Mouse (Mus musculus) olfactory bulb, adult 2 months (tissue): ENCODE measurements at regions not wholly inside any gene's neighbourhood (a gene's known extent, or its start where the extent isn't known, plus 50 kb on each side); places are given as distances from the start of the nearest gene placed in this dataset.

ENCODE experiments used
- H3K27ac ChIP-seq: fragments of 200-500 bp; 2 replicates; pipeline ENCODE4 v1.5.1; 2012; ENCODE audit warnings: low read depth, low read length; ENCODE audit not compliant: insufficient read depth
- H3K4me1 ChIP-seq: fragments of 200-500 bp; 2 replicates; pipeline ENCODE4 v1.6.1; 2012; ENCODE audit warnings: low read length; ENCODE audit not compliant: control insufficient read depth, insufficient read depth
- H3K4me3 ChIP-seq: fragments of 200-500 bp; 2 replicates; pipeline ENCODE4 v1.5.1; 2012; ENCODE audit warnings: mild to moderate bottlenecking, low read depth, low read length, moderate library complexity; ENCODE audit not compliant: insufficient read depth
- CTCF ChIP-seq: fragments of 200-500 bp; IDR thresholded peaks from 2 replicates; pipeline ENCODE4 v1.5.1; 2012; ENCODE audit warnings: low read depth, mild to moderate bottlenecking, low read length, moderate library complexity; ENCODE audit not compliant: insufficient read depth
- POLR2A ChIP-seq: fragments of 200-500 bp; IDR thresholded peaks from 2 replicates; pipeline ENCODE4 v1.6.1; 2012; ENCODE audit warnings: mild to moderate bottlenecking, low read depth, low read length, moderate library complexity; ENCODE audit not compliant: insufficient read depth
- WGBS: fragments of 180-500 bp; shearing (Covaris S2); methylation state at CpG from one replicate; pipeline ENCODE4 v1.1.7; 2018; 5-methylcytosine and 5-hydroxymethylcytosine counted together

DNA sequence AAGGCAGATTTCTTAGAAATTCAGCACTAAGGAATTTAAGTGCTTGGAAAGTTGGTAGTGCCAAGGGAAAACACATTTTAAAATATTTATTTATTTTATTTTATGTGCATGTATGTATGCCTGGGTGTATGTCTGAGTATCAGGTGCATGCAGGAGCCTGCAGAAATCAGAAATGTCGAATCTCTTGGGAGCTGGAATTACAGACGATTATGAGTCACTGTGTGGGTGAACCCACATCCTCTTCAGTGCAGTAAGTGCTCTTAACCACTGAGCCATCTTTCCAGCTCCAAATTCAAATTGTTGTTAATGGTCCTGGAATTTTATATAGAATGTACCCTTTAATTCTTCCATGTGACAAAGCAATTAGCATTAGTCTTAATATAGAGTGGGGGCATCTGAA is 1930.5 kb upstream of the Lrrc6 start:
- no peak for TF ChIP-seq CTCF
- no peak for TF ChIP-seq POLR2A
- Histone ChIP-seq H3K4me1 (no peaks in the 10 kb centered on the region), H3K4me3 (no peak overlapping the region), H3K27ac (no peak overlapping the region)
- 45% methylated on average over 2 of the region's 2 CpGs for WGBS

DNA sequence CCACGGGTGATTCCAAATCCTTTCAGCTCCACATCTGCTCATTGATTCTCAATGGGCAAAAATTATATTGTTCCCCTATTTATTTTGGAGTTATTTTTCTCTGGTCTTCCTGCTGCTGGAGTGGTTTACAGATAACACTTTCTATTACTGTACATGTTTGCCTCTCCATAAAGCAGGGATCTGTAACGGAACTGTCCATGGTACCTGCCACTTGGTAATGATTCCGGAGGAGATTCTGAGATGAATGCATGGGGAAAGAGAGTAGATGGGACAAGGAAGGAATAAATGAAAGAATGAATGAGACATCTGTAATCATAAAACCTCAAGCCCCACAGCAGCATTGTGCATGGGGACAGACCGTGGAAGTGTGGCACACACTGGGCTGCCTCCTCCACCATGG is 1929.8 kb upstream of the Lrrc6 start:
- Histone ChIP-seq H3K27ac (no peak overlapping the region), H3K4me3 (no peak overlapping the region), H3K4me1 (no peaks in the 10 kb centered on the region)
- TF ChIP-seq POLR2A (no peak), CTCF (no peak)
- WGBS = 82% methylated on average over 4 of the region's 4 CpGs

DNA sequence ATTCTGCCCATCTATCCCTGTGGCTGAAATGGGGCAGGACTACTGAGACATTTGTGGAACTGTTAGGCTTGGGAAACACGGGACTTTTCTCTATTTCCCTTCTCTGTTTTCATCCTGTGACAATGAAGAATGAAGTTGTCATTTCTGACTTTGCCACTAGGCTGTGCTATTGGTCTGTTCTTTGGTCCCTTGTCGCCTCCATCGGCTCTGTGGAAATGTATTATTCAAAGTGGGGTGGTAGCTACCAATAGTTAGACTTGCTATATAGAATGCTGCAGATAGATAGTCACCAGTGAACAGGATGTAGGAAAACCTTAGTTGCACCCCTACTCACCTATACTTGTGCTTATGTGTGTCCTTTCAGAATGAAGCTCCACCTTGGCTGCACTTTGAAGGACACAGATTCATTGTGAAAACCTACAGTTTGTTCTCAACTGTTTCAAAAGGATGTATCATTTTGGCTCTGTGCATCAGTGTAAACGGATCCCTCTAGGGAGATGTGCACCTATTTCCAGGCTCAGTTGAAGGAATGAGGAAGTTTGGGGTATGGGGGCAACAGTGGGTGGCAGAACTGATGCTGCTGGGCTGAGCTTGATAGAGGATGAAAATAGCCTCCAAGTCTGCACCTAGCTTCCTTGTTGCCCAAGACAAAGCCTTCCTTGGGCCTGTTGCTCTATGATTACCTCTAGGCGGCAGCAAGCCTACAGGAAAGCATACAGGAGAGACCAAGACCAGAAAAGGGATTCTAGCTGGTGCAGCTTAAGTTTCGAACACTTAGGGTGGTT is 1927.9 kb upstream of the Lrrc6 start:
- Histone ChIP-seq H3K27ac (no peak overlapping the region), H3K4me3 (no peak overlapping the region), H3K4me1 (no peaks in the 10 kb centered on the region)
- TF ChIP-seq POLR2A (no peak), CTCF (no peak)
- WGBS = 22% methylated on average over 6 of the region's 6 CpGs

DNA sequence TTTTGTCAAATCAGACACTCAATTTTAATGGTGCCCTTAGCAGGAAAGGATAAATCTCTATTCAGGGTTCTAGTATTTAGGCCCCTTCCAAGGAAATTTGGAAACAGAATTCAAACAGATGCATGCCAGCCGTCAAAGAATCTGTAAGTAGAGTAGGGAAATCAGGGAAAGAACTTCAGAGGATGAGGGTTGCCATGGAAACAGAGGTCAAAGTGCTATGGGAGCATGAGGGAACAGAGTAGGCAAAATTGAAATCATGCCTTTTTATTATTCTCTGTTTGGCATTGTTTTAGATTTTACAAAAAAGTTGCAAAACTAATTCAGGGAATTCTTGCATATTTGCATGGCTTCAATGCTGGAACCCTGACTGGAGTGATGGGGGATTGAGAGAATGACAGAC is 1916.4 kb upstream of the Lrrc6 start:
- no peaks in the 10 kb centered on the region for H3K4me1 ChIP-seq
- TF ChIP-seq POLR2A = no peak
- TF ChIP-seq CTCF = no peak
- H3K27ac ChIP-seq = no peak overlapping the region
- no peak overlapping the region for H3K4me3 ChIP-seq
- WGBS = 59% methylated on average over 1 of the region's 1 CpGs

DNA sequence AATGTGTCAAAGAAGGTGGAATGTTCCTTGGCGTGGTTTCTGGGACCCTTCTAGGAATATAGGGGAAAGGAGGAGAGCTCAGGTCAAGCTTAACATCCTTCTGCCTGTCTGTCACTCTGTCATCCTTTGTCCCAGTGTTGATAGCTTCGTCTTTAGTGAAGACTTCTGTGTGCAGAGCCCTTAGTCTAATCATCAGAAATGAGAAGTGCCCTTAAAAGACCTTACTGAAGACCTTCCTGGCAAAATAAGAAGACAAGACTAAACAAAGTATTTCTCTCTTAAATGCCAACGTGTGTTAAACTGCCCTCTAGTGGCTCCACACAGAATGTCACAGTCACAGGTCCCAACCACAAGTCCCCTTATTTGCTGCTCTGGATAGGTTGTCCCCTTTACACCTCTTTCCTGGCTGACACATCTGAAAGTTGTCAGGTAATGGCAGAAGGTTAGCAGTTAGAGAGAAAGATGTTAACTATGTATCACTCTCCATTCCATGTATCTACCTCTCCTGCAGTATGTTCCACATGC is 1914.8 kb upstream of the Lrrc6 start:
- TF ChIP-seq POLR2A = no peak
- TF ChIP-seq CTCF = no peak
- 34% methylated on average over 3 of the region's 3 CpGs for WGBS
- Histone ChIP-seq H3K4me3 (no peak overlapping the region), H3K4me1 (no peaks in the 10 kb centered on the region), H3K27ac (no peak overlapping the region)

DNA sequence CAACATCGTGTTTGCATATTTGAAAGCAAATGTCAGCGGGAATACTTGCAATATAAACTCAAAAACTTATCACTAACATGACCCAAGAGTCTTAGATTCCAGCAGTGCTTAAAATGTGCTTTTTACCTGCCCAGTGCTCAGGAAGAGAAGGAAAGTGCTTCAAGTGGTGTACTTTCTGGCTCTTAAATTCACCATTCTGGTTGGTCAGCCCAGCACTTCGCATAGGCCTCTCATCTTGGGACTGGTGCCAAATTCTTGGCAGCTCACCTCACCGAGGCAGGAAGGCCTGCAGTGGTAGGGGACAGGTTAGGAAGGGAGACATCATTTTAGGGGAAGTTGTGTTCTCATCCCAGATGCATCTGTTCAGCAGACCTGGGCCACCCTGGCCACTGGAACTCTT is 1913.3 kb upstream of the Lrrc6 start:
- TF ChIP-seq CTCF (no peak), POLR2A (no peak)
- Histone ChIP-seq H3K4me3 (no peak overlapping the region), H3K4me1 (no peaks in the 10 kb centered on the region), H3K27ac (no peak overlapping the region)
- WGBS = 81% methylated on average over 4 of the region's 4 CpGs

DNA sequence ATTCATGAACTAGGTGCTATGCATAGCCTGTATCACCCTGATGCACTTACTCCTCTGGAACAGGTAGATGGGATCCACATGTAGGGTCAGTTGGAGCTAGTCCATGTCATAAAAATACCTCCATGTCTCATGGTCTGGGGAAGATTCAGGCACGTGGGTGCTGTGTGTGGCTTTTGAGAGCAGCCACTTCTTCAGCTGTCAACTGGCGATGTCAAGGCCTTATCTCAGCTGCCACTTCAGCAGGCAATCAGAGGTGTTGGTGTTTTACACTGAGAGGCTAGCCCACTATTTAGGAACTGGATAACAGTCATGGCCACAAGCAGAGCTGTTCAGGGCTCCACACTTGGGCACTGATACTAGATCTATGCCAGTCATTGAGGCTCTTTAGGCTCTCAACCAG is 1912.0 kb upstream of the Lrrc6 start:
- WGBS = 95% methylated on average over 2 of the region's 2 CpGs
- no peak overlapping the region for H3K4me3 ChIP-seq
- H3K4me1 ChIP-seq = no peaks in the 10 kb centered on the region
- no peak for TF ChIP-seq CTCF
- TF ChIP-seq POLR2A = no peak
- H3K27ac ChIP-seq = no peak overlapping the region

DNA sequence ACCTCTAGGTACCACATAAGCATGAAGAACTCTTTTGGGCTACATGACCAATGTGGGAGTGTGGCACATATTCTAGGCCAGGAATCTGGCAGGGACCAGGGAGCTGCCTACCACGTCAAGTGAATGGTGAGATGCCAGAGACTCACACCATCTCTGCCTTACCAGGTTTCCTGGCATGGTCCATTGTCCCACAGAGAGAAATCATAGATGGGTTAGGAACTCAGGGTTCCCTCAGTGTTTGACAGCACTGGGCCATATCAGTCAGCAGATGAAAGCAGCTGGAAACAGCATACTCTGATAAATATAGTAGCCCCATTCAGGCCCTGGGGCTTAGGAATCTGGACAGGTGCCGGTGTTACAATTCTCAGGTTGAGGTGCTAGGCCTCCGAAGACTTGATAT is 1911.4 kb upstream of the Lrrc6 start:
- 90% methylated on average over 3 of the region's 3 CpGs for WGBS
- H3K4me1 ChIP-seq = no peaks in the 10 kb centered on the region
- H3K27ac ChIP-seq = no peak overlapping the region
- TF ChIP-seq POLR2A (no peak), CTCF (no peak)
- H3K4me3 ChIP-seq = no peak overlapping the region

DNA sequence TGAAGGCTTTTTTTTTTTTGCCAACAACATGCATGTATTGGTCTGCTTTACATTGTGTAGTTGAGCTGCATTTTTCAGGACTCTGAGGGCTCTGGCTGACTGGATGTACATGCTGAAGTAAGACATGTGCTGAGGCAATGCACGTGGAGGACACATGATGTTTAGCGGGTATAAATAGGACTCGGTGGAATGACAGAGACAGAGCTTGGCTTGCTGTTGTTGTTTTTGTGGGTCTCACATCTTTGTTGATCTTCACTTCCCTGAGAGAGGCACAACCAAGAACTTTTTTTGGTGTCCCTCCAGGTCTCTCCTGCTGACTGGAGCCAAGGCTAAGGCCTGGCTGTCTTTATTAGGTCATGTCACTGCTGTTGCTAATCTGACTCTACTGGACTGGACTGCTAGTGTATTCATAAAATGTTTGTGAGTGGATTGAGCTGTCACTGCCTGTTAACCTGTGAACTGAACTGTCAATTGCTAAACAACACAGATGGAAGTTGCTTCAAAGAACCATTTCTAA is 1902.9 kb upstream of the Lrrc6 start:
- Histone ChIP-seq H3K4me1 (no peaks in the 10 kb centered on the region), H3K27ac (no peak overlapping the region), H3K4me3 (no peak overlapping the region)
- TF ChIP-seq POLR2A = no peak
- WGBS = 90% methylated on average over 3 of the region's 3 CpGs
